Mouse (Mus musculus): ENCODE measurements around the gene Dnaja3.
"Not testable (repeated sequence)": the region's sequence is repeated elsewhere in the genome, so short reads cannot be mapped to it uniquely, and the experiment has no call there.

DNA sequence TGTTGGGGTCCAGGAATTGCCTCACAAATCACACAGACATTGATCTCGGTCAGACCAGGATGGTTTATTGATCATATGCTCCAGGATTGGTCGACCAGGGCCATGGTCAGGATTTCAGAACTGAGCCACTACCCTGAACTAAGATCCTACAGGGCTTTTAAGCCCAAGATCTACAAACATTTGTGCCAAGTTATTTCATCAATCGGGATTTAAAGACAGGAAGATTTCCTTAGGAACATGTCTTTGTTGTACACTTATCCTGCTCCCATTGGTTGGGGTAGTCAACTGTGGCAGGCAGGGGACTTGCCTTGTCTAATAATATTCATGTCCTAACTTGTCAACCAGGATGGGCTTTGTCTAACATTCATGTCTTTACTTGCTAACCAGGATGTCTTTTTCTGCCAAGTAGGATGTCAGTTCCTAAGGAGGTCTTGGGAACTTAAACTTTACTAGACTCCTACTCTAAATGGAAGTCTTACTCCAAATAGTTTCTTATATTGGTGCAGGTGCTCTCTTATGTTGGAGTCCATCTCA lies 41.2 kb downstream of the Dnaja3 start:
- TF ChIP-seq EP300, CTCF (IDR thresholded peaks at IDR 0.05): not testable (repeated sequence)
